Mouse (Mus musculus) frontal cortex, postnatal 10 days (tissue): Measurements from ENCODE around the gene 5730522E02Rik.

ENCODE experiments used
- DNase-seq, 2 experiments: peaks; one replicate each; pipeline ENCODE4 v3.0.0; 2022; ENCODE audit warnings: low spot score in 2 of 2, mixed read lengths in 1 of 2

The 5730522E02Rik gene

GRCm38 (mm10) chr11:25999738-26000137 is 210.8 kb downstream of the 5730522E02Rik start:
- no peak for DNase-seq

- DNase-seq, result no peak
Observed at GRCm38 (mm10) chr11:25997469-25997868, 213.1 kb downstream of the 5730522E02Rik start.

- no peak for DNase-seq
Observed at GRCm38 (mm10) chr11:25994128-25994527, 216.4 kb downstream of the 5730522E02Rik start.

- no peak for DNase-seq
Observed at GRCm38 (mm10) chr11:25992216-25992615, 218.3 kb downstream of the 5730522E02Rik start.

GRCm38 (mm10) chr11:25978736-25979276 is 231.8 kb downstream of the 5730522E02Rik start:
- DNase-seq, result no peak

GRCm38 (mm10) chr11:25941504-25941903 is 269.1 kb downstream of the 5730522E02Rik start:
- no peak for DNase-seq

GRCm38 (mm10) chr11:25940716-25941294 is 269.8 kb downstream of the 5730522E02Rik start:
- DNase-seq, result no peak

DNA sequence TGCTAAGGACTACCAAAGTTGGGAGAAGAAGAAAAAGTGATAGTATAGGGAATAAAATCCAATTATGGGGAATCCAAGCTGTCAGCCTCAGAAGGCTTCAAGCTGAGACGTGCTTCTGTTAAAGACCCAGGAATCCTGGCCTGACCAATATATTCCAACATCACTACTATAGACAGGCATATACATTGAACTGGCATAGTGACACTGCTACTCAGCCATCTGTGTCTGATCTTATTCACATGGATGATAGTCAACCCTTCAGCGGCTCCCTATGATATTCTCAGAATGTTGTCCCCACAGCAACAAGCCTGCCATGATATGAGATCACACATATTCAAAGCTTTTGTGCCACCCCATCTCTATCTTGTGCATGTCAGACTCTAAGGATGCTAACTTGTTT is 284.3 kb downstream of the 5730522E02Rik start:
- no peak for DNase-seq

GRCm38 (mm10) chr11:25902321-25902720 is 308.2 kb downstream of the 5730522E02Rik start:
- no peak for DNase-seq

GRCm38 (mm10) chr11:25901666-25902065 is 308.9 kb downstream of the 5730522E02Rik start:
- DNase-seq, result no peak

DNA sequence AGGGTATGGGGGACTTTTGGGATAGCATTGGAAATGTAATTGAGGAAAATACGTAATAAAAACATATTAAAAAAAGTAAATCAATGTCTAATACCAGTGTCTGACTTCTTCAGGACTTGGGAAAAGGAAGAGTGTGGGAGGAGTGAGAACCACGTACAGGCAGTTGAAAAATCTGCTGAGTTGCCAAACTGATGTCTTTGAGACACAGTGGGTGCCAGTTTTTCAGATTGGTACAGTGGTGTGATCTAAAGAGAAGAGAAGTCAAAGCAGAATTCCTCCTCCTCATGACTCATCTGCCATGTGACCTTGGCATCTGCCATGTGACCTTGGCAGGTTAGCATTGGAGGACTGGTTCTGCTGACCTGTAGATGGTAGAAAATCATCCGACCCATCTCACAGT is 316.7 kb downstream of the 5730522E02Rik start:
- no peak for DNase-seq

DNA sequence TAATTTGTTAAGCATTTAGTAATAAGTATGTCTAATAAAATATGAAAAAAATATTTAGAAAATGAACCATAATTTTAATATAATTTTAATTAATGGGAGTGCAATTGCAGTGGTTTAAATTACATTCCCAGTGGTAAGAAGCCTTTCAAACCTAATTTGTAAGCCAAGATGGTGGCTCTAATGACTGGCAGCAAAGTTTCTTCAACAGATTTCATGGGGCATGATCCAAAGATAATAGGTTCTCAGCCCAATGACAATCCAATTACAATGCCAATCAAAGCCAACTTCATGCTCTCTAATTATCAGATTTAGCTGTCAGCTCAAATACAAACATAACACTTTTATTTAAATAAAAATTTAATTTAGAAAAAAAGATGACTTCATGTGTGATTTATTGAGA is 337.6 kb downstream of the 5730522E02Rik start:
- DNase-seq, result no peak

- no peak for DNase-seq
Observed at GRCm38 (mm10) chr11:25872317-25872716, 338.2 kb downstream of the 5730522E02Rik start.

DNA sequence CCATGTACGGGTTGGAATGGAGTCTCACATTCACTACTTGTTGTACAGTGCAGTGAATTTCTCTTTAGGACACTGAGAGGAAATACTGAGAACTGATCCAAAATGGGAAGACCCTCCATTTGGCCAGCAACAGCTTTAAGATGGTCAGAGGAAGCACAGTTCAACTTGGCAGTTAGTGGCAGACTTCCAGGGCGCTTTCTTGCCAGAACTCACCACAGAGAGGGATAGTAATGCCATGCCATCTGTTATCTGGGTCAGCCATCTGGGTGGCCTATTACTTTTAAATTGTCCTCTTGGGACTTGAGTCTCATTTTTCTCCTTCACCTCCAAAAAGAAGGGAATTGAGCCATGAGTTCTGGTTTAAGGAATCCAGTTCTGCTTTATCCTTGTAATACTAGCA is 344.3 kb downstream of the 5730522E02Rik start:
- DNase-seq, result no peak

DNA sequence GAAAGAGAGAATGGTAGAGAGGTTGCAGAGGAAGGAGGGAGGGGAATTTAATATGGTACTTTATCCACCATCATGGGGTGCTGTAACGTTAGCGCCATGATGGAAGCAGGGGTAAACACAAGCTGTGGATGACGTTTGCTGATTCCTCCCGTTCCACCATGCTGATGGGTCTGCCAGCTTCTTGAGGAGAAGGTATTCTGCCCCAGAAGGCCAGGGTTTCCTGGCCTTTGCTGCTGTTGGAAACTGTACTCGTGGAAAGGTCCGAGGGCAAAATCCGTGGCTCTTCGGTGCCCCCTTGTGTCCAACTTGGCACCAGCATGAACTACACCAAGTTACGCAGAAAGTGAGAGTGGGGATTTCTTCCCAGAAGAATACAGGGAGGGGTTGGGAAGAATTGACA is 347.9 kb downstream of the 5730522E02Rik start:
- DNase-seq, result peak; percentile 32 to 71

- no peak for DNase-seq
Observed at GRCm38 (mm10) chr11:25856629-25857568, 353.7 kb downstream of the 5730522E02Rik start.

GRCm38 (mm10) chr11:25855794-25856193 is 354.8 kb downstream of the 5730522E02Rik start:
- DNase-seq, result no peak

- DNase-seq, result peak in 1 of 2 experiments; percentile 11
Observed at GRCm38 (mm10) chr11:25854216-25854615, 356.3 kb downstream of the 5730522E02Rik start.

- DNase-seq, result no peak
Observed at GRCm38 (mm10) chr11:25853032-25853431, 357.5 kb downstream of the 5730522E02Rik start.

- DNase-seq, result no peak
Observed at GRCm38 (mm10) chr11:25848824-25849644, 361.5 kb downstream of the 5730522E02Rik start.

DNA sequence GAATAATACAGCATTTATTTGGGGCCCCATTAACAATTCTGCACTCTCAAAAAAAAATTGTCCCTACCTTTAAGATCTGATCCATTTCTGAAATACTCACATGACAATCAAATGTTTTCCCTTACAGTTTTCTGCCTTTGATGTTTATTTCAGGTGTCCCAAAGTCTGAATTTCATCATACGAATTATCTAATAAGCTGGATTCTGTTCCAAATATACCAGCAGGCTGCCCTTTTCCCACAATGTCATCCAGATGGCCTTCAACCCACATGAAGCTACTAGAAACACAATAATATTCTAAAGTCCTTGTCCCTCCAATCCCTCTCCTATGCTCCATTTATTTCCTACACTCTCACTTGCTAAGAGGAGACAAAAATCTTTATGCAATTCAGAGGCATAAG is 372.1 kb downstream of the 5730522E02Rik start:
- no peak for DNase-seq

GRCm38 (mm10) chr11:25819789-25820188 is 390.8 kb downstream of the 5730522E02Rik start:
- DNase-seq, result no peak
